Mouse (Mus musculus): ENCODE measurements around the gene 4931440F15Rik.

DNA sequence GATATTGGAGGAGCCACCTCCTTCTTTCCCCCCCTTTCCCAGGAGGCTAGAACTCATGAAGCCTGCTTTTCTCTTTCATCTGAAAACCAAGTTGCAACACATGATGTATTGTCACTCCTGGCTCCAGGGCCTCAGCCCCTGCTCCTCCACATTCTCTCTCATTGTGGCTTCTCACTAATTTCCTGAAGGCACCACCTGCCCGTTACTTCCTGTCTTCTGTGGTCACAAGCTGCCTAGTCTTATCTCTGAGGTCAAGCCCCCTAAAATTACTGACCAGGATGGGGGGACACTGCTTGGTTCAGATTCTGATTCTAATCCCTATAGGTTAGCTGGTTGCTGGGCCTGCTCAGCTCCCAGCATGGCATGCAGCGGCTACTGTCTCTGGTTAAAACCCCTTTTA lies 50.7 kb downstream of the 4931440F15Rik start:
- no peak for TF ChIP-seq CTCF (conservative IDR thresholded peaks at IDR 0.05; ENCODE audit: low read length)
- no peak for TF ChIP-seq POU5F1 (IDR thresholded peaks at IDR 0.05; ENCODE audit: borderline replicate concordance, low read length)
